Mouse (Mus musculus) stomach, embryonic 16.5 days (tissue): ENCODE measurements around the gene Dtx3l. TPM values are rescaled to one million over a fixed set of nuclear protein-coding genes. Genes with fewer than 3 reads are reported as not detected.
A peak's percentile ranks its signal among the peaks of the same experiment; 100 is the strongest.
"Not testable (repeated sequence)": the region's sequence is repeated elsewhere in the genome, so short reads cannot be mapped to it uniquely, and the experiment has no call there.

ENCODE experiments used
- ATAC-seq: fragments of 200-750 bp; cut with Nextera tagmentation; 2 replicates; pipeline ENCODE4 v1.8.0; 2017; ENCODE audit warnings: moderate number of reproducible peaks, moderate TSS enrichment; ENCODE audit not compliant: insufficient read depth, low FRiP score
- H3K27ac ChIP-seq: fragments of 300-500 bp; sonication (generic); 2 replicates; pipeline ENCODE4 v1.5.1; 2014; ENCODE audit warnings: low read length
- H3K27me3 ChIP-seq: fragments of 300-500 bp; sonication (generic); 2 replicates; pipeline ENCODE4 v1.6.1; 2014; ENCODE audit warnings: low read length, control low read depth, mixed read lengths; ENCODE audit not compliant: control insufficient read depth, insufficient read depth
- H3K36me3 ChIP-seq: fragments of 300-500 bp; sonication (generic); 2 replicates; pipeline ENCODE4 v1.6.1; 2014; ENCODE audit warnings: low read length; ENCODE audit not compliant: control insufficient read depth, insufficient read depth
- H3K4me1 ChIP-seq: fragments of 300-500 bp; sonication (generic); 2 replicates; pipeline ENCODE4 v1.6.1; 2014; ENCODE audit warnings: low read length, control low read depth, mixed read lengths; ENCODE audit not compliant: control insufficient read depth, insufficient read depth
- H3K4me2 ChIP-seq: fragments of 300-500 bp; sonication (generic); 2 replicates; pipeline ENCODE4 v1.6.1; 2014; ENCODE audit warnings: low read depth, low read length, mixed read lengths
- H3K4me3 ChIP-seq: fragments of 300-500 bp; sonication (generic); replicated peaks from 2 replicates; pipeline ENCODE4 v1.5.1; 2014; ENCODE audit warnings: mild to moderate bottlenecking, low read length
- H3K9ac ChIP-seq: fragments of 300-500 bp; sonication (generic); 2 replicates; pipeline ENCODE4 v1.6.1; 2014; ENCODE audit warnings: low read length
- H3K9me3 ChIP-seq: fragments of 300-500 bp; sonication (generic); replicated peaks from 2 replicates; pipeline ENCODE4 v1.6.1; 2016; ENCODE audit warnings: low read length, control low read depth; ENCODE audit not compliant: control insufficient read depth
- WGBS: fragments of 180-500 bp; shearing (Covaris S2); extraction: QIAGEN DNeasy Blood & Tissue Kit; methylation state at CpG from one replicate; pipeline ENCODE4 v1.1.7; 2014; 5-methylcytosine and 5-hydroxymethylcytosine counted together
- polyA plus RNA-seq: library from polyadenylated mRNA; unstranded; fragments of >200 nt; fragmentation: Nextera tagmentation; extraction: Ambion mirVana; gene quantifications from 2 replicates; pipeline ENCODE4 v1.2.1, GENCODE M21; 2015

The Dtx3l gene
- polyA plus RNA-seq, 1 experiment from 2014 or later, result 7.1 TPM

GRCm38 (mm10) chr16:35974021-35974420, 35.1 kb upstream of the Dtx3l start:
- Histone ChIP-seq H3K4me1 (no peaks in the 10 kb centered on the region), H3K9me3 (no peaks in the 10 kb centered on the region), H3K27ac (no peak overlapping the region), H3K4me3 (no peak overlapping the region), H3K36me3 (no peaks in the 10 kb centered on the region), H3K27me3 (no peaks in the 10 kb centered on the region), H3K4me2 (no peak overlapping the region), H3K9ac (no peak overlapping the region)
- ATAC-seq, result no peak
- 32% methylated on average over 1 of the region's 1 CpGs for WGBS

GRCm38 (mm10) chr16:35968149-35968548, 29.2 kb upstream of the Dtx3l start:
- H3K4me1 ChIP-seq, result no peaks in the 10 kb centered on the region
- peak; percentile 50; the same call in 1 of the 2 replicates for ATAC-seq
- WGBS, result 14% methylated on average over 2 of the region's 2 CpGs

DNA sequence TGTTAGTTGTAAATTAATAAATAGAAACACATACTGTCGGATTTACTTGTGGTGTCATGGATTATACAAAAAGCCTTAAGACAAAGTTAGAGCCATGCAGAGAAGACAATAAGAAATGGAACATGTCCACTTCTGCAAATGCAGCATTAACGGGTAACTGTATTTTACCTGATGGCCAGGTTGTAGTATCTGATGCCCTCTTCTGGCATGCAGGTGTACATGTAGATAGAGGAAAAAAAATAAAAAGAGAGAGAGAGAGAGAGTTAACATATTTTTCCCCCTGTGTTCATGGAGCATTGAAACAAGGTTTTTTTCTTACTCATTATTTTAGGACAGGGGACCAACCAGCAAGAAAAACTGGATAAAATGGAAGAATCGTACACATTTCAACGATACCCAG, 28.4 kb upstream of the Dtx3l start:
- no peaks in the 10 kb centered on the region for H3K36me3 ChIP-seq
- no peak for ATAC-seq
- H3K4me1 ChIP-seq, result no peaks in the 10 kb centered on the region
- no peaks in the 10 kb centered on the region for H3K27me3 ChIP-seq
- H3K27ac ChIP-seq, result no peak overlapping the region
- H3K4me3 ChIP-seq, result no peak overlapping the region
- H3K9me3 ChIP-seq, result no peaks in the 10 kb centered on the region
- H3K4me2 ChIP-seq, result no peak overlapping the region
- 83% methylated on average over 4 of the region's 4 CpGs for WGBS
- H3K9ac ChIP-seq, result no peak overlapping the region

More at GRCm38 (mm10) chr16:35968149-35968548, 29.2 kb upstream of the Dtx3l start:
- no peak overlapping the region for H3K4me2 ChIP-seq
- no peaks in the 10 kb centered on the region for H3K36me3 ChIP-seq
- no peak overlapping the region for H3K9ac ChIP-seq
- H3K9me3 ChIP-seq, result no peaks in the 10 kb centered on the region
- H3K27ac ChIP-seq, result no peak overlapping the region
- H3K27me3 ChIP-seq, result no peaks in the 10 kb centered on the region
- no peak overlapping the region for H3K4me3 ChIP-seq

DNA sequence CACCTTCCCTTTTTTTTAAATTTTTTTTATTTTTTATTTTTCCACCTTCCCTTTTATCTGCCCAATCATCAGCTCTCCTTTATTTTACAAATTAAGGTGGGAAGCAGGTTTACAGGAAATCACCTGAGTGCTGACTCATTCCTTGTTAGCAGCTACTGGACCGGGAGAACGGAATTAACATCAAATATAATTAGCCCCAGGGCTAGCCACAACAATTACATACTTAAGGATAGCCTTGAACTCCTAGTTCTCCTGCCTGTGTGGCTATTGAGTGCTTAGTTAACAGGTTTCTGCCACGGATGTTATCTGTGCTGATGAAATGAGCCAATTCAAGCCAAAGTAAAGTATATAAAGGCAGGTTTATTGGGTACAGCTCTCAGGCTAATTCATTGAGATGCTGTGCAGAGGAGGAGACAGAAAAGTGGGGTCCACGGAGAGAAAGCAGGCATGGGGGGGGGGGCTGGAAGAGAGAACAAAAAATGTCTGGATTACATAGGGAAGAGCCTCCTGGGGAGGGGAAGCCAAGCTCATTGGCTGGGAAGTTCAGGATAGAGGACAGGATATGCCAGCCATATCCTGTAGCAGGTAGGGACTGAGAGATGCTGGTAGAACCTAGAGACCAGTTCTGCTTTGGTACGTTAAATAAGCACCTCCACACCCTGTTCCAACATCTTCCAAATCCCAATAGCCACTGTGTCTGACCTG, 27.6 kb upstream of the Dtx3l start:
- Histone ChIP-seq H3K4me3 (no peak overlapping the region), H3K27ac (no peak overlapping the region), H3K36me3 (no peaks in the 10 kb centered on the region), H3K4me2 (no peak overlapping the region), H3K9ac (no peak overlapping the region), H3K27me3 (no peaks in the 10 kb centered on the region), H3K4me1 (no peaks in the 10 kb centered on the region), H3K9me3 (no peaks in the 10 kb centered on the region)
- 66% methylated on average over 5 of the region's 5 CpGs for WGBS
- no peak for ATAC-seq

DNA sequence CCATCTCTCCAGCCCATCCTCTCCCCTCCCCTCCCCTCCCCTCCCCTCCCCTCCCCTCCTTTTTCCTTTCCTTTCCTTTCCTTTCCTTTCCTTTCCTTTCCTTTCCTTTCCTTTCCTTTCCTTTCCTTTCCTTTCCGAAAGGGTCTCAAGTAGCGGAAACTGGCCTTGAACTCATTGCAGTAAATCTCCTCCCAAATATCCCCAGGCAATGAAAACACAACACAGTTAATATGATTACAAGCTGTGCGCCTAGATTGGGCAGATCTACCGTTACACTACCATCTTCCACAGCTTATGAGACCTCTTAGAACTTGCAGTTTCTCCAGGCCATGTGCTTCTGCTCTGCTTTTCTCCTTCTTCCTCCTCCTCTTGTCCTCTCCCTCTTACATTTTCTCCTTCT, 27.0 kb upstream of the Dtx3l start:
- not testable (repeated sequence) for H3K9me3 ChIP-seq, H3K36me3 ChIP-seq, H3K4me2 ChIP-seq, H3K9ac ChIP-seq, H3K4me1 ChIP-seq, H3K4me3 ChIP-seq, H3K27ac ChIP-seq, H3K27me3 ChIP-seq, ATAC-seq
- WGBS, result 72% methylated on average over 3 of the region's 4 CpGs

DNA sequence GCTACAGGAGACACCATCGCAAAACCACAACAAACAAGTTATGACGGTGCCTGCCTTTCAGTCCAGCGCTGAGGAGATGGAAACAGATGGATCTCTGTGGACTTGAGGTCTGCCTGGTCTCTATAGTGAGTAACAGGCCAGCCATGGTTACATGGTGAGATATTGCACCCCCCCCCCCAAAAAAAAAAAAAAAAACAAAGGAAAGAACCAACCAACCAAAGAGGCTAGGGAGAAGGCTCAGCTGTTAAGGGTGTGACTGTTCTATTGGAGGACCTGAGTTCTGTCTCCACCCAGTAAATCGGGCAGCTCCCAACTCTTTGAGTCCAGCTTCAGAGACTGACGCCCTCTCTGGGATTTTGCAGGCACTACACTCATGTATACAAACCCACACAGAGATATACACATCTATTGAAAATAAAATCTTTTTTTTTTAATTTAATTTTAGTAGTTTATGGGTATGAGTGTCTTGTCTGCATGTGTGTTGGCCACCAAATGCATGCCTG, 13.7 kb upstream of the Dtx3l start:
- ATAC-seq, result no peak
- H3K4me1 ChIP-seq, result no peaks in the 10 kb centered on the region
- 88% methylated on average over 5 of the region's 5 CpGs for WGBS
- no peaks in the 10 kb centered on the region for H3K36me3 ChIP-seq
- no peaks in the 10 kb centered on the region for H3K9me3 ChIP-seq
- no peak overlapping the region for H3K27ac ChIP-seq
- no peak overlapping the region for H3K4me2 ChIP-seq
- H3K27me3 ChIP-seq, result no peaks in the 10 kb centered on the region
- no peak overlapping the region for H3K9ac ChIP-seq
- H3K4me3 ChIP-seq, result no peak overlapping the region

GRCm38 (mm10) chr16:35951216-35951615, 12.3 kb upstream of the Dtx3l start:
- H3K4me3 ChIP-seq, result no peak overlapping the region
- no peak for ATAC-seq
- no peak overlapping the region for H3K4me2 ChIP-seq
- no peak overlapping the region for H3K27ac ChIP-seq
- no peak overlapping the region for H3K9ac ChIP-seq
- H3K4me1 ChIP-seq, result no peaks in the 10 kb centered on the region
- H3K9me3 ChIP-seq, result no peaks in the 10 kb centered on the region
- 94% methylated on average over 3 of the region's 3 CpGs for WGBS
- no peaks in the 10 kb centered on the region for H3K27me3 ChIP-seq
- H3K36me3 ChIP-seq, result no peaks in the 10 kb centered on the region

DNA sequence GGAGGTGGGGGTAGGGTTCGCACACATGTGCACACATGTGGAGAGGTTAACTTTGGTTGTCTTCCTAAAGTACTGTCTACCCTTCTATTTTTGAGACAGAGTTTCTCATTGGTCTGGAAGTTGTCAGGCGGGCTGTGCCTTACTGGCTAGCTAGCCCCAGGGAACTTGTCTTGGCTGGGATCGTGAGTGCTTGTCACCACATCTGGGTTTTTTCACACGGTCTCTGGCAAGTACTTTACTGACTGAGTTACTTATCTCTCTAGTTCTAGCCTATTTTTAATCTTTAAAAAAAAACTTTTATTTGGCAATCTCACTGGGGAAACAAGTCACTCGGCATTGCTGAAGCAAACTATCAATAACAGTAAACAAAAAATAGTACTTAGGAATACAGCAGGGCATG, 10.3 kb upstream of the Dtx3l start:
- ATAC-seq, result peak; percentile 68; the same call in 1 of the 2 replicates
- Histone ChIP-seq H3K9me3 (no peaks in the 10 kb centered on the region), H3K9ac (no peak overlapping the region), H3K4me1 (no peaks in the 10 kb centered on the region), H3K4me2 (no peak overlapping the region), H3K27ac (no peak overlapping the region), H3K36me3 (no peaks in the 10 kb centered on the region), H3K4me3 (no peak overlapping the region), H3K27me3 (no peaks in the 10 kb centered on the region)
- WGBS, result 68% methylated on average over 5 of the region's 5 CpGs

DNA sequence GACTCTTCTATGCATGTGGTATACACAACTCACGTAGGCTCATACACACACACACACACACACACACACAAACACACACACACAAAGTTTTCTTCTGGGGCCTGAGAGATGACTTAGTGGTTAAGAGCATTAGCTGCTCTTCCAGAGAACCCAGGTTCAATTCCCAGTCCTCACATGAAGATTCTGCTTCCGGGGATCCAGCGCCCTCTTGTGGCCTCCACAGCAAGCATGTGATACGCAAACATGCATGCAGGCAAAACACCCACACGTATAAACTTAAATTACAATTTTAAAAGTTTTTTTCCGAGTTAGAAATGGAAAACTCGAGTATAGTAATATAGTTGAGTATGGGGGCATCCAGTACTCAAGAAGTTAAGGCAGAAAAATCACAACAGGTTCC, 2.4 kb upstream of the Dtx3l start:
- H3K4me3 ChIP-seq, result no peak overlapping the region
- no peak overlapping the region for H3K27ac ChIP-seq
- 0 out of 2 replicates have a peak, but pooled peaks cover 7% of the 10 kb centered on the region for H3K4me1 ChIP-seq
- H3K9ac ChIP-seq, result no peak overlapping the region
- no peak overlapping the region for H3K4me2 ChIP-seq
- no peaks in the 10 kb centered on the region for H3K27me3 ChIP-seq
- H3K36me3 ChIP-seq, result 0 out of 2 replicates have a peak, but pooled peaks cover 3% of the 10 kb centered on the region
- no peaks in the 10 kb centered on the region for H3K9me3 ChIP-seq
- ATAC-seq, result no peak
- 83% methylated on average over 7 of the region's 7 CpGs for WGBS
